Mouse (Mus musculus): ENCODE measurements around the gene Tctn1. TPM values are rescaled to one million over a fixed set of nuclear protein-coding genes. Genes with fewer than 3 reads are reported as not detected.

The Tctn1 gene
- polyA plus RNA-seq, 1 experiment from 2014 or later, result 4.8 TPM

GRCm38 (mm10) chr5:122302810-122303745, 38.8 kb upstream of the Tctn1 start:
- Histone ChIP-seq H3K4me2 (no peak overlapping the region), H3K27me3 (ENCODE audit: control insufficient read depth, insufficient read depth, low read length) (no peaks in the 10 kb centered on the region), H3K36me3 (ENCODE audit: control insufficient read depth, insufficient read depth, low read length) (no peaks in the 10 kb centered on the region), H3K9ac (ENCODE audit: low read length) (no peak overlapping the region), H3K4me1 (ENCODE audit: control insufficient read depth, insufficient read depth, low read length) (no peaks in the 10 kb centered on the region), H3K27ac (ENCODE audit: low read depth, low read length) (no peak overlapping the region), H3K9me3 (ENCODE audit: control insufficient read depth, low read length) (no peaks in the 10 kb centered on the region), H3K4me3 (ENCODE audit: low read depth, low read length) (no peak overlapping the region)
- 82% methylated on average over 17 of the region's 17 CpGs for WGBS
- DNase-seq (ENCODE audit: low spot score, missing footprints) (no peak), ATAC-seq (ENCODE audit: low FRiP score) (no peak)

GRCm38 (mm10) chr5:122300071-122300518, 35.8 kb upstream of the Tctn1 start:
- peaks cover 3% of the 10 kb centered on the region for H3K4me1 ChIP-seq (ENCODE audit: control insufficient read depth, insufficient read depth, low read length)
- no peaks in the 10 kb centered on the region for H3K9me3 ChIP-seq (ENCODE audit: control insufficient read depth, low read length)
- H3K27ac ChIP-seq (ENCODE audit: low read depth, low read length), result no peak overlapping the region
- no peak overlapping the region for H3K4me2 ChIP-seq
- H3K9ac ChIP-seq (ENCODE audit: low read length), result no peak overlapping the region
- H3K36me3 ChIP-seq (ENCODE audit: control insufficient read depth, insufficient read depth, low read length), result no peaks in the 10 kb centered on the region
- H3K27me3 ChIP-seq (ENCODE audit: control insufficient read depth, insufficient read depth, low read length), result no peaks in the 10 kb centered on the region
- DNase-seq (ENCODE audit: low spot score, missing footprints) (no peak), ATAC-seq (ENCODE audit: low FRiP score) (no peak)
- no peak overlapping the region for H3K4me3 ChIP-seq (ENCODE audit: low read depth, low read length)
- 94% methylated on average over 6 of the region's 6 CpGs for WGBS

DNA sequence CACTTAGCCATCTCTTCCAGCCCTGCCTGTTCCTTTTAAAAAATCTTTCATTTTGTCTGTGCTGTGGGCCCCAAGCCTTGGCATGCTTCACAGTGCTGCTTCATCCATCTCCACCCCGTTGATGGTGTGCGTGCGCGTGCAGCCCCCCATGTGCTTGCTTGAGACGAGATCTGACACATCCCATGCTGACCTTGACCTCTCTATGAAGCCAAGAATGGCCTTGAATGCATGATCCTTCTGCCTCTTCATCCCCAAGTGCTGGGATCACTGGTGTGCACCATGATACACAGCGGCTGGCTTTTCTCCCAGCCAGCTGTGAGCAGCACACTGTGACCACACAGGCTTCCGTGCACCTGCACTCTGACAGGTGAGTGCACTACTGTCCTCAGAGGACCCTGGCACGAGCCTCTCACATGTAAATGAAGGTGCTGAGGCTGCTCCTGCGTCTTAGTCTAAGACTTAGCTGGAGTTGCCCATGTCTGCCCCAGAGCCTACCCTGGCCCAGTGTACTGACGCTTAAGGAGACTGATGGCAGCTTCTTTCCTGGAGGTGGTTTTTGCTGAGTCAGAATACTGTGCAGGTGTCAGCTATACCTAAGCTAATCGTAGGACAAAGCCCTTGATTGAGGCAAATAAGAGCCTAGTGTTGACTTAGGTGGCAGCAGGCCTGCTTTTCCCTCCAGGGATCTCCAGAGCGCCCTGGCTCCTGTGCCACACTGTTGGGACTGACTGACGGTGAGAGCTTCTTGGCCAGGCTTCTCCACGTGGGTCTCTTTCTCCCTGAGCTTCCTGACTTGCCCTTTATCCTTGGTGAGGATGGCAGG, 31.1 kb upstream of the Tctn1 start:
- H3K4me1 ChIP-seq (ENCODE audit: control insufficient read depth, insufficient read depth, low read length), result peaks cover 19% of the 10 kb centered on the region
- ATAC-seq (ENCODE audit: low FRiP score) (no peak), DNase-seq (ENCODE audit: low spot score, missing footprints) (no peak)
- no peaks in the 10 kb centered on the region for H3K36me3 ChIP-seq (ENCODE audit: control insufficient read depth, insufficient read depth, low read length)
- no peak overlapping the region for H3K9ac ChIP-seq (ENCODE audit: low read length)
- H3K9me3 ChIP-seq (ENCODE audit: control insufficient read depth, low read length), result no peaks in the 10 kb centered on the region
- no peak overlapping the region for H3K4me2 ChIP-seq
- no peaks in the 10 kb centered on the region for H3K27me3 ChIP-seq (ENCODE audit: control insufficient read depth, insufficient read depth, low read length)
- WGBS, result 77% methylated on average over 14 of the region's 14 CpGs
- no peak overlapping the region; the same call in 1 of the 2 replicates for H3K27ac ChIP-seq (ENCODE audit: low read depth, low read length)
- no peak overlapping the region for H3K4me3 ChIP-seq (ENCODE audit: low read depth, low read length)

- H3K27ac ChIP-seq (ENCODE audit: low read depth, low read length), result no peak overlapping the region; the same call in 1 of the 2 replicates
- H3K4me3 ChIP-seq (ENCODE audit: low read depth, low read length), result no peak overlapping the region
- H3K9ac ChIP-seq (ENCODE audit: low read length), result no peak overlapping the region
- peaks cover 19% of the 10 kb centered on the region for H3K4me1 ChIP-seq (ENCODE audit: control insufficient read depth, insufficient read depth, low read length)
- no peaks in the 10 kb centered on the region for H3K27me3 ChIP-seq (ENCODE audit: control insufficient read depth, insufficient read depth, low read length)
- no peak for ATAC-seq (ENCODE audit: low FRiP score)
- WGBS, result 70% methylated on average over 3 of the region's 3 CpGs
- H3K4me2 ChIP-seq, result no peak overlapping the region
- no peaks in the 10 kb centered on the region; the same call in 1 of the 2 replicates for H3K9me3 ChIP-seq (ENCODE audit: control insufficient read depth, low read length)
- no peak for DNase-seq (ENCODE audit: low spot score, missing footprints)
- no peaks in the 10 kb centered on the region for H3K36me3 ChIP-seq (ENCODE audit: control insufficient read depth, insufficient read depth, low read length)
These were observed 30.0 kb upstream of the Tctn1 start for GRCm38 (mm10) chr5:122294219-122294735.

GRCm38 (mm10) chr5:122293131-122293530, 28.9 kb upstream of the Tctn1 start:
- peaks cover 19% of the 10 kb centered on the region for H3K4me1 ChIP-seq (ENCODE audit: control insufficient read depth, insufficient read depth, low read length)
- 81% methylated on average over 6 of the region's 6 CpGs for WGBS
- ATAC-seq (ENCODE audit: low FRiP score), result no peak

GRCm38 (mm10) chr5:122291553-122292339, 27.5 kb upstream of the Tctn1 start:
- DNase-seq (ENCODE audit: low spot score, missing footprints) (no peak), ATAC-seq (ENCODE audit: low FRiP score) (no peak)
- H3K9me3 ChIP-seq (ENCODE audit: control insufficient read depth, low read length), result no peaks in the 10 kb centered on the region; the same call in 1 of the 2 replicates

More at GRCm38 (mm10) chr5:122293131-122293530, 28.9 kb upstream of the Tctn1 start:
- Histone ChIP-seq H3K27ac (ENCODE audit: low read depth, low read length) (no peak overlapping the region), H3K9me3 (ENCODE audit: control insufficient read depth, low read length) (no peaks in the 10 kb centered on the region; the same call in 1 of the 2 replicates), H3K4me2 (no peak overlapping the region), H3K36me3 (ENCODE audit: control insufficient read depth, insufficient read depth, low read length) (no peaks in the 10 kb centered on the region), H3K27me3 (ENCODE audit: control insufficient read depth, insufficient read depth, low read length) (no peaks in the 10 kb centered on the region), H3K9ac (ENCODE audit: low read length) (no peak overlapping the region), H3K4me3 (ENCODE audit: low read depth, low read length) (no peak overlapping the region)
- no peak for DNase-seq (ENCODE audit: low spot score, missing footprints)

GRCm38 (mm10) chr5:122291149-122291548, 26.9 kb upstream of the Tctn1 start:
- Histone ChIP-seq H3K27me3 (ENCODE audit: control insufficient read depth, insufficient read depth, low read length) (no peaks in the 10 kb centered on the region), H3K9ac (ENCODE audit: low read length) (no peak overlapping the region), H3K36me3 (ENCODE audit: control insufficient read depth, insufficient read depth, low read length) (no peaks in the 10 kb centered on the region), H3K27ac (ENCODE audit: low read depth, low read length) (no peak overlapping the region), H3K4me3 (ENCODE audit: low read depth, low read length) (no peak overlapping the region), H3K9me3 (ENCODE audit: control insufficient read depth, low read length) (no peaks in the 10 kb centered on the region; the same call in 1 of the 2 replicates), H3K4me1 (ENCODE audit: control insufficient read depth, insufficient read depth, low read length) (peaks cover 21% of the 10 kb centered on the region), H3K4me2 (no peak overlapping the region)
- no peak for ATAC-seq (ENCODE audit: low FRiP score)
- WGBS, result 71% methylated on average over 6 of the region's 6 CpGs
- no peak for DNase-seq (ENCODE audit: low spot score, missing footprints)

More at GRCm38 (mm10) chr5:122291553-122292339, 27.5 kb upstream of the Tctn1 start:
- Histone ChIP-seq H3K36me3 (ENCODE audit: control insufficient read depth, insufficient read depth, low read length) (no peaks in the 10 kb centered on the region), H3K27ac (ENCODE audit: low read depth, low read length) (no peak overlapping the region), H3K4me3 (ENCODE audit: low read depth, low read length) (no peak overlapping the region), H3K27me3 (ENCODE audit: control insufficient read depth, insufficient read depth, low read length) (no peaks in the 10 kb centered on the region), H3K9ac (ENCODE audit: low read length) (no peak overlapping the region), H3K4me2 (no peak overlapping the region), H3K4me1 (ENCODE audit: control insufficient read depth, insufficient read depth, low read length) (peaks cover 19% of the 10 kb centered on the region)
- WGBS, result 83% methylated on average over 17 of the region's 17 CpGs

DNA sequence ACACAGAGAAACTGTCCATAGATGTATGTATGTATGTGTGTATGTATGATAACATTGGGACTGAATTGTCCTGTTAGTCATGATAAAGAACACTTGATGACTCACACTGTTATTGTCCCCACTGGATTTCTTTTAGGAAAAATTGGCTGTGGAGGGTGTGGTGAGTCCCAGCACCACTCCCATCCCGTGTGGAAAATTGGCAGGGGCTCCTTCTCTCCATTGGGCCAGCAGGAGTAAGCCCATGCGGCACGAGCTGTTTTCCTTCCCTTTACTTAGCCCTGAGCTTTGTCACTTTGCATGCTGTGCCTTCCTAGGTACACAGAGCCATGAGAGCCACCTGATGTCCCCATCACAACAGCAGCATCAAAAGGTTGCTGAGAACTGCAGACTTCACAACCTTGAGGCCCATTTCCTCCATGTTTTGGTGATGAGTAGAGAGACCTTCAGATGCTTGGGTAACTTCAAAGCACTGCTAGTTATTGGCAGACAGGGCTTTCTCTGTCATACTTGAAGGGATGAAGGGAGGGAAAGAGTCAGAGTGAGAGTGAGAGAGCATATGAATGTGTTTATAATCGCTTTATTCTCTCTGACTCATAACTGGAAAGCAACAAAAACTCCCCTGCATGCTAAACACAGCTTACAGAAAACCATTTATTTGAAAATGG, 24.0 kb upstream of the Tctn1 start:
- Histone ChIP-seq H3K36me3 (ENCODE audit: control insufficient read depth, insufficient read depth, low read length) (no peaks in the 10 kb centered on the region), H3K9me3 (ENCODE audit: control insufficient read depth, low read length) (no peaks in the 10 kb centered on the region; the same call in 1 of the 2 replicates), H3K9ac (ENCODE audit: low read length) (no peak overlapping the region), H3K4me1 (ENCODE audit: control insufficient read depth, insufficient read depth, low read length) (peaks cover 15% of the 10 kb centered on the region), H3K27ac (ENCODE audit: low read depth, low read length) (no peak overlapping the region), H3K27me3 (ENCODE audit: control insufficient read depth, insufficient read depth, low read length) (no peaks in the 10 kb centered on the region), H3K4me3 (ENCODE audit: low read depth, low read length) (no peak overlapping the region), H3K4me2 (no peak overlapping the region)
- DNase-seq (ENCODE audit: low spot score, missing footprints) (no peak), ATAC-seq (ENCODE audit: low FRiP score) (no peak)
- 91% methylated on average over 4 of the region's 4 CpGs for WGBS
